Mouse (Mus musculus) c-Kit-positive CD71-negative TER-119-negative erythroid progenitor cells, embryonic 14.5 days (primary cell): ENCODE measurements around the gene Mfsd6.
"Not testable (repeated sequence)": the region's sequence is repeated elsewhere in the genome, so short reads cannot be mapped to it uniquely, and the experiment has no call there.

Experiments used
- DNase-seq: peaks from one replicate; pipeline ENCODE4 v3.0.0-alpha.2; 2013; ENCODE audit warnings: low read depth

Gene Mfsd6

GRCm38 (mm10) chr1:52707030-52707429 lies 20.2 kb downstream of the Mfsd6 start:
- no peak for DNase-seq

GRCm38 (mm10) chr1:52702738-52703491 lies 24.3 kb downstream of the Mfsd6 start:
- no peak for DNase-seq

DNA sequence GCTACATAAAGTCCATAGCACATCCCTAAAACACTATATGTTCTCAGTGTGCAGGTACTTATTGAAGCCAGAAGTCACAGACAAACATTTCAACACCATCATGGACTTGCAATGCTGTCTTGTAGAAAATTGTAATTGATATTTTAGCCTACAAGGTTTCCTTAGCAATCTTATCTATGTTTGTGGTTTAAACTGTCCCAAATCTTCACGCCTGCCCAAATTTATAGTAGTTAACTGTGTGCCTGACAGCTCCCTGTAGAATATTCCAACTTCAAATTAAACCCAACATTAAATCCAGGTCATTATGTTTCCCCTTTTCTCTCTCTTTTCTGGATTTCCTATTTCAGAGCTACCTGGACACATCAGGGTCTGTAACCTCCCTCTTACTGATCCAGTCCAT lies 25.3 kb downstream of the Mfsd6 start:
- DNase-seq: no peak

DNA sequence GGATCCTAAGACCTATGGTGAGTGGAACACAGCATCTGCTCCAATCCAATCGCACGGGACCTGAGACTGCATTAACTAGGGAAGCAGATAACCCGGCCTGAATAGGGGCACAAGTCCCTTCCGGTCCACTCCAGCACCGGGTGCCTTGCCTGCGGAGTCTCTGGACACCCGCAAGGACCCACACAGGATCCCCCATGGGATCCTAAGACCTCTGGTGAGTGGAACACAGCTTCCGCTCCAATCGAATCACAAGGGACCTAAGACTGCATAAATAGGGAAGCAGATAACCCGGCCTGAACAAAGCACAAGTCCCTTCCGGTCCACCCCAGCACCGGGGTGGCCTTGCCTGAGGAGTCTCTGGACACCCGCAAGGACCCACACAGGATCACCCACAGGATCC lies 32.8 kb downstream of the Mfsd6 start:
- not testable (repeated sequence) for DNase-seq

GRCm38 (mm10) chr1:52687636-52688035 lies 39.6 kb downstream of the Mfsd6 start:
- no peak for DNase-seq

- no peak for DNase-seq
These were observed 43.7 kb downstream of the Mfsd6 start for GRCm38 (mm10) chr1:52683550-52683949.

DNA sequence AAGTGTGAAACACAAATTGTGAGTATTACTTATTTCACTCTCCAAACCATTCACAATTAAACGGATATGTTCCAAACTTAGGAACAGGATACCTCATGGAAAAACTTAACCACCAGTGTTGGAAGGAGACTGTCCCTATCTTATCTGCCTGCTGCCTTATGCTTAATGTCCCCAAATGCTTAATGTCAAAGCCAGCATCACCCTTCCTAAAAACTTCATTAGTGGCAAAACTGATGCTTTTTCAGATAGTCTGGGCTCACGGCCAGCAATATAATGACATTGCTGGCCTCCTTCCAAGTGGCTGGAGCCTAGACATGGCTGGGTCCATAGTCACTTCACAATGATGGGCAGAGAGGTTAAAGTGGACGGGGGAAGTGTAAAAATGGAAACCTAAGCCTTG lies 50.6 kb downstream of the Mfsd6 start:
- DNase-seq: no peak

DNA sequence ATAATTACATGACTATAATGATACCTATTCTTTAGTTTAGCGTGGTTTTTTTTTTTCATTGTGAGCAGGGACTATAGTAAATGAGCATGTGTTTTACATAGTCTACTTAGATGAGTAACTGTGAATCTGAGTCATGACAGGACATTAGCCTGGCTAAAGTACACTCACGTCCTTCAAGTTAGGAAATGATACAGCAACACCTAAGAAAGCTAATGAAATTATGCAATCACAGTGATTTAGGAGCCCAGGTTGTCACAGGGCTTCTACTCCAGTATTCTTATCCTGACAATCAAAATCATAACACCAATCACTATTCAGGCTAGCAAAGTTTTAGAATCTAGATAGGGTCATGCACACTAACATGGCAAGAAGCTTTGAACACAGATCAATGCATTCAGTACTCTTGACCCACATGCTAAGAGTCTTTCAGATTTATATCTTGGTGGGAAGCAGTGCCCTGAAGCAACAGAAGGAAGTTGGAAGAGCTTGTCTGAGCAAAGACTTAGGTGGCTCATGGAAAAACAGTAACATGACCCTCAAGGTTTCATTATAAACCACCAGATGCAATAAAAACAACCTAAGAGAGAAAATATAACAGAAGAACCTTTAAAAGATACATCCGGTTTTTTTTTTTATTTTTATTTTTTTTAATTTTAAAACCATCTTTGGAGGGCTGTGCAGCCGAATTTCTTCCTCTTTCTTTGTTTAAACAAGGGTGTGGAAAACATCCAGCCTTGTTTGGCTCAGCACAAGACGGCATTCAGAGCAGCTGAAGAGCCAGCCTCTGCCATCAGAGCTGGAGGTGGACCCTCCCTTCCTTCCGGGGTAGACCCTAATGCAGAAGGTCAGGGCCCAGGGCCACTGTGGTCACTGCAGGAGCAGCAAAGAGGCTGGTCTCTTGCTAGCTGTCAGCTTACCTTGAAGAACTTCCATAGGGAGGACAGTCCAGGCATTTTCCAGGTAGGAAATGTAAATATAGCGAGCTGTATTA lies 51.4 kb downstream of the Mfsd6 start:
- no peak for DNase-seq

DNA sequence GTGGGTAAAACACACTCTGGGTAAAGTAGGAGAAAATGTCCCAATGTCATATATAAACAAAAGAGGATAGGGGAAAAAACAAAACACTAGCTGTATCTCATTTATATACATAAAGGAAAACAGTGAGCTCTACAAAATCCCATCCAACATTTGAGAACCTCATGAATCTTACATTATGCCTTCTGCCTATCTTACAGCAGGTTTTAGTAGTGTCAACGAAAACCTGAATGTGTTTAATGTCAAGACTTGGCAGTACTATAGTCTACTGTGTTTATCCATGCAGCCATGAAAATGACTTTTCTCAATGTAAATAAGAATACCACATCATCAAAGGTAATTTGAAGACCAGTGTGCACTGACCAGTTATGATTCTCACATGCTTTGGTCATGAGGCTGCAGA lies 57.3 kb downstream of the Mfsd6 start:
- no peak for DNase-seq

DNA sequence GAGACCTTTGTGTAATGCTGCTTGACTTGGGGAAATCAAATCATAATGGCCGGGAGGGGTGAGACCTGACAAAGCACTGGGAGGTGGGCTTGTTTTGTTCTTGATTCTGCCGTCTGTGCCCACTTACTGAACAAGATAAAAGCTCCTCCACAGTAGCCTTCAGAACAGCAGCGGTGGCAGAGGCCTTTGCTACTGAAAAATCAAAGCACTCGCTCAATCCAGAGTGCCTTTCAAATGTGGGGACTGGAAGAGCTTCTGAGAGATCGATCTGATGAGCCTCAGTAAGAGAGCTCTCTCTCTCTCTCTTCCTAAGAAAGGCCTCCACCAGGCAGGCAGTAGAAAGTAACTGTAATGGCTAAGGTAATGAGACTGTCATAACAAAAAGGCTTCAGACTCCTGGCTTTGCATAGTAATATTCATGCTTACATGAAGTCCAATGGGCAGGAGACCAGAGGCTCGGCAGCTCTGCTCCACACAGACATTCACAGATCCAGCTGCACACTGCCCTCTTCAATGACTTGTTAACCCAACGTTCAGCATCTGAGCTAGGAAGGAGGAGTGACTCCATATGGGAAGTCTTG lies 58.4 kb downstream of the Mfsd6 start:
- no peak for DNase-seq

- DNase-seq: no peak
These were observed 64.0 kb downstream of the Mfsd6 start for GRCm38 (mm10) chr1:52663228-52663627.

DNA sequence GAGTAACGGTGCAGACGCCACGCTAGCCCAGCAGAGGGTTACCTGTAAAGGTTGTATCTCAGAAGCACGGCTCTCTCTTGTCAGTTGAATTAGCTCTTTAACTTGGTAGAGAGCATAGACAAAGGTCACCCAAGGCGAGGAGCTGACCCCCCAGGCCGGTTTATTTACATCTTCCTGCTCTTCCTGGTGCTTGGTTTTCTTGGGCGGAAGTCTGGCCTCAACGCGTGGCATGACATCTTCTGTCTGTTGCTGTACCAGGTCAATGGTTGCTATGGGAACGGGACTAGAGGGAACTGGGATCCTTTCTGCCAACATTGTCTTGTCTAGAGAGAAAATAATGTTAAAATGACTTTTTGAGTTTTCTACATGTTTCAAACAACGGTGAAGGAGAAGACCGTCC lies 66.5 kb downstream of the Mfsd6 start:
- no peak for DNase-seq

DNA sequence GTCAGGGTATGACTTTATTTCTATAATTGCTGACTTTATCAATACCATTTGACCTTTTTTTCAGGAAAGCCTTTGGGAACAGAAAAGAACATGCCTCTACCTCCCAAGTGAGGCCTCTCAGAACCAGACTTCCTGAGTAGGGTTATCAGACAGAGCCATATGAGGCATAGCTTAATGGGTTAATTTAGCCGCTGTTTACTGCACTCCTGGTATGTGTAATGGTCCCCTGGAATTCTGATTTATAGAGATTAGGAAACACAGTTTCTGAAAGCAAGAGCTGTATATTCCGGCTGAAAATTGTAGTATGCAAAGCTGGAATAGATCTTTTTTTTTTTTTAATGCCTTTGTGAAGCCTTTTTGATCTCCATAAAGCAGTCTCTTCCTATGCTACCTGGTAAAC lies 67.0 kb downstream of the Mfsd6 start:
- DNase-seq: no peak

DNA sequence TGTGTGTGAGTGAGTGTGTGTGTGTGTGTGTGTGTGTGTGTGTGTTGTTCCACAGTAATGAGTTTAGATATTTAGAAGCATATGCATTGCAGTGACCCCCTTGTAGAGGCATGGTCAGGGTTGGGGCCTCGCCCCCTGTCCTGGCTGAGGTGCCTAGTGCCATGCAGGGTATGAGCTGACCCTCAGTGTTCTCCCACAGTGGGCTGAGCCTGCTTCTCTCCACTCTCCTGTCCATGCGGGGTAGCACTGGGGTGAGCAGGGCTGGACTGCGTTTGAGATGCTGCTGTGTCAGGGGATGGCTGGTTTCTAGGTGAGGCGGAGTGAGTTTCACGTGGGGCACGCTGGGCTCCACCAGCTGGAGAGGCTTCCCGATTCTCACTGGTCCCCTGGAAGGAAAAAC lies 69.1 kb downstream of the Mfsd6 start:
- DNase-seq: no peak

DNA sequence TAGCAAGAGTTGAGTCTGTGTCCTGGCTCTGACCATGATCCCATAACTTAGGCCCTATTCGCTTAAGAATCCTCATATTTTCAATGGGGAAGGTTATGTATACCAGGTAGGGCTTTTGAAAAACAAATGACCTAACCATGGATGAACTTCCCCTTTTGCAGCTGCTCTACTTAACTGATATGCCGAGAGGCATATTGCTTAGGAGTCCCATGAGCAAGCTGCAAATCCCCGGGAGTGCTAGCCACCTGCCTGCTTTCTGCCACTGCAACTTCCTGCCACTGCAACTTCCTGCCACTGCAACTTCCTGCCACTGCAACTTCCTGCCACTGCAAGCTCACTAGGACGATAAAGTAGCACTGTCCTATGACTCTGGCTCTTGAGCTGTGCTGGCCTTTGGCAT lies 72.1 kb downstream of the Mfsd6 start:
- DNase-seq: peak; percentile 23

DNA sequence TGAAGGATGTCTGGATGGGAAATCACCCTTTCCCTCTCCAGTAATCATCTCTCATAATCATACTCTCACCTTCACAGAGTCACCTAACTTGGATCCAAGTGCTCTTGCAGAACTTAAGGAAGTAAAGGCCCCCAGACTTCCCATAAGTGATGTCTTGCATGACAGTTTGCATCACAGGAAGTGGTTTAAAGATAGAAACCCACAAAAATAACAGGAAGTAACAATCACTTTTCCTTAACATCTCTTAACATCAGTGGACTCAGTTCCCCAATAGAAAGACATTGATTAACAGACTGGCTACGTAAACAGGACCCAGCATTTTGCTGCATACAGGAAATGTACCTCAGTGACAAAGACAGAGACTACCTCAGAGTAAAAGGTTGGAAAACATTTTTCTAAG lies 73.9 kb downstream of the Mfsd6 start:
- peak; percentile 24 for DNase-seq

- DNase-seq: no peak
These were observed 74.5 kb downstream of the Mfsd6 start for GRCm38 (mm10) chr1:52652601-52653253.

GRCm38 (mm10) chr1:52650066-52650465 lies 77.2 kb downstream of the Mfsd6 start:
- no peak for DNase-seq

DNA sequence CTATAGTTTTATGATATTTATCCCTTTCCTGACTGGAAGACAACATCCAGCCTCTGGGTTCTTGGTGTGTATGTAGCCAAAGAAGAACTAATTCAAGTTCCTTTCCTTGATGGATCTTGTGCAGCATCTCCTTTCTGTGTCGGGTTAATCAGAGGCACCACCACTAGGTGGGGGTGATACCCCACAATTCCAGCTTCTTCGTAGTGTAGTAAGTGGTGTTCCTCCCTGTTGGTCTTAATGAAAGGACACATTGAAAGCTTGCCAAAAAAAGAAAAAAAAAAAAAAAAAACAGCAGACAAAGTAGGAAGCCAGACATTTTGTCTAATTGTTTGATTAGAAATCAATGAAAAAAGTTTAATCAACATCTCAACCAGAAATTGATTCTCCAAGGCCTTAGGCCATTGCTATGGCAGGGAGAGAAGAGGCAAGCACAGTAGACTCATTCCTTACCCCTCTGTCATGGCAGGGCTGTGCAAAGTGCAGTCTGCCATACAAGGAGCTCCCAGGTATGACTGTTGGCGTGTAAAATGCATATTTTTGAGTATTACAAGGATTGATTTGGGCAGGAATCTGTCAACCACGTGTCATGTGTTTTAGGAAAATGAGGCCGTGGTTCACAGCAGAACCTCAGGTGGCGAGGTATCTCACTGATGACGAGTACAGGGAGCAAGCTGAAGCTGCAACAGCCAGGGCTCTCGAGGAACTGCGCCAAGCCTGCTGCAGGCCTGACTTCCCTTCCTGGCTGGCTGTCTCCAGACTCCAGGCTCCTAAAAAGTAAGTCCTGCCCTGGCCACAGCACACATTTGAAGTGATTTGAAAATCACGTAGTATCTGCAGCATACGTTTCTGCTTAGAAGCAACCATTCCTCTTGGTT lies 78.9 kb downstream of the Mfsd6 start:
- peak; percentile 70 for DNase-seq

- DNase-seq: no peak
These were observed 86.5 kb downstream of the Mfsd6 start for GRCm38 (mm10) chr1:52640736-52641135.

- no peak for DNase-seq
These were observed 87.0 kb downstream of the Mfsd6 start for GRCm38 (mm10) chr1:52640266-52640665.
